Comparison of ENCODE assay signal across 9 mouse cellular contexts in the genomic region with DNA sequence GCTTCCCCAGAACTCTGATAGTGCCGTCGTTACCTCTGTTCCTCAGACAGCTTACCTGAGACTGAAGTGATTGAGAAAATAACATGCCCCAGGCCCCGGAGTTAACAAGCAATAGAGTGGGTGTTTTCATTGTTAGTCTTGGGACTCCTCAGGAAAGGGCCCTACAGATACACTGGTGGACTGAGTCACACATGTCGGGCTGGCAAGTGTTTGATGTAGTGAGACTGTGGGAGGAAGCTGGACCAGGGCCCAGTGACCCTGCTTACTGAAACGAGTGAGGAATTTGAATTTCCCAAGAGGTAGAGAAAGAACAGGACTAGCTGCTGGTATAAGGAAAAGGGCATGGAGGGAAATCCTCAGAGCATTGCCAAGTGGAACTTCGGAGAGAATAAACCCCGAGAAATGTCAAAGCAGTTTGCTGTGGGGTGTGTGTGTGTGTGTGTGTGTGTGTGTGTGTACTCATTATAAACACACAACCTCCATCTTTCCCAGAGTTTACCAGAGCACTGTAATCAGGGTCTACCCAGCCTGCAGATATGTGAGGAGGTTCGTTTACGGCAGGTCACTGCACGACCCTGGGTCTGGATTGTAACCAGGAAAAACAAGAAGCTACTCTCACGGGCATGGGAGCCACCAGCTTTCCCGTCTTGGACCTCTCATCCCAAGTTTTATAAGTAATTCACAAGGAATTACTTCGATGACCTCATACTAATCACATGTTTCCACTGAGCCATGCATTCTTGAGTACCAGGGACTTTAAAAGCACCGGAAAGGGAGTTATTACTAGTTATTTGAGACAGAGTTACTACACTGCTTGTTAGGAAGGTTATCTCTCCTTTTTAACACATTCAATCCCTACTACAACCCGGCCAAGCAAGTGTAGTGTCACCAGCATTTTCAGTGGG. TPM values are rescaled to one million over a fixed set of nuclear protein-coding genes. Genes with fewer than 3 reads are reported as not detected.
DNase-seq lines count a peak whose midpoint lies in the region; ATAC-seq lines count a peak whose summit lies in the region.
"Had no signal": no experiment of that assay in that cellular context is flagged by ENCODE, and none has a peak within 500 bp of the region (broad histone marks: within the 10 kb centered on the region; RNA-seq: fewer than 3 reads in every experiment).

No protein-coding gene starts in this region.

- ATAC-seq in heart, embryonic 11.5 days (replicated peaks; ENCODE audit: insufficient number of reproducible peaks, low FRiP score, low TSS enrichment), result no peak
- 0 out of 2 replicates have a peak, but pooled peaks have one; percentile 47 for ATAC-seq in heart, embryonic 15.5 days (replicated peaks; ENCODE audit: insufficient number of reproducible peaks, insufficient read depth, low FRiP score, low read depth)
- ATAC-seq in granulocyte monocyte progenitor cell, adult 5-6 weeks (replicated peaks; ENCODE audit: poor library complexity, severe bottlenecking), result no peak

- H3K4me2 ChIP-seq in heart, embryonic 11.5 days, result no peak overlapping the region
- no peak overlapping the region for H3K4me2 ChIP-seq in heart, embryonic 15.5 days

- DNase-seq in heart, adult 11 months, result peak; percentile 95
- DNase-seq in adipocyte (ENCODE audit: low spot score), result peak; percentile 95
- DNase-seq in kidney, postnatal 4 days, result peak; percentile 45 to 65
- no peak for DNase-seq in cerebellum, adult 9-10 months
- no peak for DNase-seq in cerebellum, adult 18-20 months

- H3K27me3 ChIP-seq in heart, embryonic 11.5 days (ENCODE audit: control insufficient read depth, insufficient read depth, low read length), result 0 out of 2 replicates have a peak, but pooled peaks cover 4% of the 10 kb centered on the region
- no peaks in the 10 kb centered on the region for H3K27me3 ChIP-seq in heart, embryonic 15.5 days

- 56% methylated on average over 15 of the region's 15 CpGs for WGBS in heart, embryonic 11.5 days (ENCODE audit: insufficient replicate concordance)
- WGBS in heart, embryonic 15.5 days, result 46% methylated on average over 15 of the region's 15 CpGs

- H3K27ac ChIP-seq in heart, embryonic 11.5 days (ENCODE audit: low read depth, low read length), result no peak overlapping the region
- H3K27ac ChIP-seq in heart, embryonic 15.5 days, result 0 out of 2 replicates have a peak overlapping the region, but pooled peaks have one; percentile 27
- H3K27ac ChIP-seq: macrophage had no signal

- no peak overlapping the region for H3K9ac ChIP-seq in heart, embryonic 11.5 days (ENCODE audit: low read depth, low read length)
- H3K9ac ChIP-seq in heart, embryonic 15.5 days, result no peak overlapping the region

- no peaks in the 10 kb centered on the region for H3K9me3 ChIP-seq in heart, embryonic 11.5 days (replicated peaks; ENCODE audit: control insufficient read depth, low read length)
- H3K9me3 ChIP-seq in heart, embryonic 15.5 days (replicated peaks), result no peaks in the 10 kb centered on the region

- H3K4me3 ChIP-seq in heart, embryonic 11.5 days (ENCODE audit: low read depth, low read length), result no peak overlapping the region
- no peak overlapping the region for H3K4me3 ChIP-seq in heart, embryonic 15.5 days

- H3K36me3 ChIP-seq in heart, embryonic 11.5 days (ENCODE audit: control insufficient read depth, insufficient read depth, low read length), result no peaks in the 10 kb centered on the region
- H3K36me3 ChIP-seq in heart, embryonic 15.5 days, result no peaks in the 10 kb centered on the region

- peaks cover 2% of the 10 kb centered on the region; the same call in 1 of the 2 replicates for H3K4me1 ChIP-seq in heart, embryonic 11.5 days (ENCODE audit: control insufficient read depth, insufficient read depth, low read length)
- peaks cover 8% of the 10 kb centered on the region; the same call in 1 of the 2 replicates for H3K4me1 ChIP-seq in heart, embryonic 15.5 days (replicated peaks)

RNA-seq across cellular contexts. Expression of a gene that starts 20.4 kb away (rescaled TPM):
- 7.4 and 9.2 TPM in 2 replicates for polyA plus RNA-seq in heart, embryonic 11.5 days (2014; fragmentation: Nextera tagmentation; extraction: Ambion mirVana)
- polyA plus RNA-seq in heart, embryonic 15.5 days (2015; fragmentation: Nextera tagmentation; extraction: Ambion mirVana), result 8.7 and 9.7 TPM in 2 replicates
- total RNA-seq in granulocyte monocyte progenitor cell, adult 5-6 weeks (2014; fragmentation: Nextera tagmentation), result not detected in 2 replicates
- total RNA-seq in granulocyte monocyte progenitor cell, adult 5-6 weeks (2017), result not detected in 2 replicates

RNA-seq across cellular contexts. Expression of a gene that starts 23.6 kb away (rescaled TPM):
- polyA plus RNA-seq in heart, embryonic 11.5 days (2014; fragmentation: Nextera tagmentation; extraction: Ambion mirVana), result 48.8 and 52.2 TPM in 2 replicates
- 47.6 and 52.2 TPM in 2 replicates for polyA plus RNA-seq in heart, embryonic 15.5 days (2015; fragmentation: Nextera tagmentation; extraction: Ambion mirVana)
- 13.3 and 30.9 TPM in 2 replicates for total RNA-seq in granulocyte monocyte progenitor cell, adult 5-6 weeks (2014; fragmentation: Nextera tagmentation)
- total RNA-seq in granulocyte monocyte progenitor cell, adult 5-6 weeks (2017), result 24.5 and 40.7 TPM in 2 replicates

Comparison
In these comparisons a context has a peak if more than half of its experiments do, and no peak if none do; other contexts are left out.
1. DNase-seq: peak in heart, adult 11 months (single experiment), adipocyte (single experiment) and kidney, postnatal 4 days (2 of 2); none in cerebellum, adult 9-10 months (single experiment) and cerebellum, adult 18-20 months (0 of 2).